Mouse (Mus musculus) effector memory CD4-positive, alpha-beta T cell, adult 5 months (primary cell): ENCODE measurements around the gene Zfp955b. TPM values are rescaled to one million over a fixed set of nuclear protein-coding genes. Genes with fewer than 3 reads are reported as not detected.

Experiments
- polyA plus RNA-seq: library from polyadenylated mRNA; unstranded; fragments of 100-300 nt; shearing (Covaris generic); gene quantifications from one replicate; pipeline ENCODE4 v1.2.1, GENCODE M21; 2017

The Zfp955b gene
- polyA plus RNA-seq, result 5.4 TPM

GRCm38 (mm10) chr17:33289039-33289875 lies at the start of gene Zfp955b:
Gene Zfp955b, plus strand, starts transcription at chr17:33289544.

GRCm38 (mm10) chr17:33254530-33255318 lies 34.6 kb upstream of the Zfp955b start, which contains the start of gene Zfp955a:
Gene Zfp955a, minus strand, starts transcription at chr17:33255145.

GRCm38 (mm10) chr17:33264376-33264775 lies 25.0 kb upstream of the Zfp955b start, which contains the start of gene Olfr63:
Gene Olfr63, plus strand, starts transcription at chr17:33264676.

Other genes with a start within 250 kb of the Zfp955b start
- gene 4921501E09Rik, start 221.5 kb upstream of the Zfp955b start, polyA plus RNA-seq, result not detected
- gene Zfp563, start 200.2 kb upstream of the Zfp955b start, polyA plus RNA-seq, result 1.8 TPM
- gene Morc2b, start 149.9 kb upstream of the Zfp955b start, polyA plus RNA-seq, result not detected
- gene Olfr55, start 121.1 kb upstream of the Zfp955b start, polyA plus RNA-seq, result not detected
- gene Olfr239, start 98.2 kb upstream of the Zfp955b start, polyA plus RNA-seq, result not detected
- gene Olfr1564, start 67.9 kb upstream of the Zfp955b start, polyA plus RNA-seq, result not detected
- 7.8 TPM for gene Zfp955a, start 34.4 kb upstream of the Zfp955b start, polyA plus RNA-seq
- gene Olfr63, start 24.9 kb upstream of the Zfp955b start, polyA plus RNA-seq, result 0.05 TPM
- 9.1 TPM for gene Zfp81, start 69.3 kb downstream of the Zfp955b start, polyA plus RNA-seq
- 7.4 TPM for gene Zfp101, start 105.1 kb downstream of the Zfp955b start, polyA plus RNA-seq
- gene Actl9, start 143.4 kb downstream of the Zfp955b start, polyA plus RNA-seq, result not detected
- 100 TPM for gene Adamts10, start 234.7 kb downstream of the Zfp955b start, polyA plus RNA-seq